Comparison of ENCODE assay signal across 8 mouse cellular contexts in the genomic region with DNA sequence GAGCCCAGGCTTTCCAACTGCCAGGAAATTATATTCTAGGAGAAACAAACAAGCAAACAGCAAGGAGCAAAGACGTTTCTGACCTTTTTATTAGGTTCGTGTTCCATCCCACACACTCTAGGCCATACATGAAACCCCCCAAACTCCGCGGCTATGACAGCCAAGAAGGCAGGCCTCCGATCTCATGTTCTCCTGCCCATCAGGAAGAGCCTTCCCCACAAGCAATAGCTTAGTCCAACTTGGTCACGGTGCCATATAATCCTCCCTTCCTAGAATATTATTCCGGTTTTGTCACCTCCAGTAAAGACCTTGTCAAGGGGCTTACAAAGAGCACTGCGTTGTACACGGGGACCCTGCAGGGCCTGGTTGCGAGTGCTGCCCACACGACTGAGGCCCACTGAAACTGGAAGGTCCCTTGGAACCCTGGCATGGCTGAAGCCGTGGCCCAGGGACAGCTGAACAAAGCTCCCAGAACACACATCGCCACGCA. TPM values are rescaled to one million over a fixed set of nuclear protein-coding genes. Genes with fewer than 3 reads are reported as not detected.
A peak's percentile ranks its signal among the peaks of the same experiment; 100 is the strongest.
DNase-seq lines count a peak whose midpoint lies in the region; ATAC-seq and TF ChIP-seq lines count a peak whose summit lies in the region.

No protein-coding gene starts in this region.

- no peaks in the 10 kb centered on the region for H3K9me3 ChIP-seq in lung, embryonic 14.5 days (ENCODE audit: low read depth, low read length)
- no peaks in the 10 kb centered on the region for H3K9me3 ChIP-seq in forebrain, embryonic 11.5 days (ENCODE audit: control insufficient read depth, low read length)
- no peaks in the 10 kb centered on the region for H3K9me3 ChIP-seq in limb, embryonic 10.5 days (replicated peaks)

- intact Hi-C loops in gastrocnemius, postnatal 36 days (cut with DNase I) = loop anchor here (10.0 kb wide), 1 partner anchor 424 kb away; no protein-coding TSS in a partner anchor

- peaks cover 76% of the 10 kb centered on the region for H3K27me3 ChIP-seq in lung, embryonic 14.5 days (ENCODE audit: insufficient read depth, low read length)
- H3K27me3 ChIP-seq in forebrain, embryonic 11.5 days (ENCODE audit: control insufficient read depth, insufficient read depth, low read length) = peaks cover 85% of the 10 kb centered on the region
- peaks cover 95% of the 10 kb centered on the region for H3K27me3 ChIP-seq in limb, embryonic 10.5 days (ENCODE audit: low read depth, poor library complexity, severe bottlenecking)

- no peaks in the 10 kb centered on the region for H3K4me1 ChIP-seq in lung, embryonic 14.5 days (ENCODE audit: insufficient read depth)
- peaks cover 19% of the 10 kb centered on the region for H3K4me1 ChIP-seq in forebrain, embryonic 11.5 days (replicated peaks; ENCODE audit: control insufficient read depth, insufficient read depth, low read length)
- peaks cover 51% of the 10 kb centered on the region for H3K4me1 ChIP-seq in limb, embryonic 10.5 days
- peaks cover 27% of the 10 kb centered on the region for H3K4me1 ChIP-seq in olfactory bulb, adult 2 months (ENCODE audit: control insufficient read depth, insufficient read depth, low read length)

- no peak for ATAC-seq in lung, embryonic 14.5 days (ENCODE audit: insufficient read depth)
- ATAC-seq in forebrain, embryonic 11.5 days (replicated peaks; ENCODE audit: low FRiP score) = no peak

- H3K9ac ChIP-seq in lung, embryonic 14.5 days = peak overlapping the region; percentile 89
- no peak overlapping the region for H3K9ac ChIP-seq in forebrain, embryonic 11.5 days (ENCODE audit: low read length)

- TF ChIP-seq POLR2A in olfactory bulb, adult 2 months (IDR thresholded peaks at IDR 0.05; ENCODE audit: insufficient read depth, low read depth, low read length) = no peak

- H3K4me3 ChIP-seq in lung, embryonic 14.5 days (ENCODE audit: low read depth, low read length) = peak overlapping the region; percentile 72
- H3K4me3 ChIP-seq in forebrain, embryonic 11.5 days (ENCODE audit: low read depth, low read length) = peak overlapping the region; percentile 19
- H3K4me3 ChIP-seq in limb, embryonic 10.5 days = peak overlapping the region; percentile 41
- H3K4me3 ChIP-seq in olfactory bulb, adult 2 months (ENCODE audit: insufficient read depth, low read depth, low read length) = peak overlapping the region; percentile 28

- 10% methylated on average over 14 of the region's 14 CpGs for WGBS in lung, embryonic 14.5 days
- under 1% methylated on average over 14 of the region's 14 CpGs for WGBS in forebrain, embryonic 11.5 days
- 3% methylated on average over 14 of the region's 14 CpGs for WGBS in limb, embryonic 10.5 days
- WGBS in olfactory bulb, adult 2 months = 18% methylated on average over 14 of the region's 14 CpGs

- peak overlapping the region; percentile 70 for H3K4me2 ChIP-seq in lung, embryonic 14.5 days
- peak overlapping the region; percentile 42; the same call in 1 of the 2 replicates for H3K4me2 ChIP-seq in forebrain, embryonic 11.5 days (ENCODE audit: low read depth, low read length, severe bottlenecking)

- H3K36me3 ChIP-seq in lung, embryonic 14.5 days (ENCODE audit: insufficient read depth) = peaks cover 24% of the 10 kb centered on the region; the same call in 1 of the 2 replicates
- H3K36me3 ChIP-seq in forebrain, embryonic 11.5 days (ENCODE audit: control insufficient read depth, insufficient read depth, low read length) = no peaks in the 10 kb centered on the region
- H3K36me3 ChIP-seq in limb, embryonic 10.5 days = no peaks in the 10 kb centered on the region

- H3K27ac ChIP-seq in lung, embryonic 14.5 days (ENCODE audit: low read depth) = peak overlapping the region; percentile 60; the same call in 1 of the 2 replicates
- H3K27ac ChIP-seq in forebrain, embryonic 11.5 days (ENCODE audit: low read depth, low read length) = no peak overlapping the region
- no peak overlapping the region for H3K27ac ChIP-seq in limb, embryonic 10.5 days
- no peak overlapping the region for H3K27ac ChIP-seq in olfactory bulb, adult 2 months (ENCODE audit: insufficient read depth, low read depth, low read length)

- no peak for TF ChIP-seq CTCF in lung, embryonic 14.5 days (IDR thresholded peaks at IDR 0.05; ENCODE audit: low read depth)
- TF ChIP-seq CTCF in olfactory bulb, adult 2 months (IDR thresholded peaks at IDR 0.05; ENCODE audit: insufficient read depth, low read depth, low read length) = no peak

- peak; percentile 50 for DNase-seq in lung, embryonic 14.5 days
- DNase-seq in lung, postnatal 36 days = no peak
- DNase-seq in forebrain, embryonic 11.5 days (ENCODE audit: low spot score) = no peak
- DNase-seq in limb, embryonic 10.5 days (ENCODE audit: low spot score) = peak; percentile 65
- no peak for DNase-seq in c-Kit-positive CD71-positive TER-119-positive erythroid progenitor cells, embryonic 14.5 days (ENCODE audit: low spot score)
- DNase-seq in gastrocnemius, postnatal 36 days = no peak
- no peak for DNase-seq in spleen, postnatal 4 days (ENCODE audit: low spot score in 2 of 2)

RNA-seq across cellular contexts. Expression of gene Foxf2, which starts 3.1 kb away (rescaled TPM):
- 37.7 and 43.2 TPM in 2 replicates for polyA plus RNA-seq in lung, embryonic 14.5 days (2014; fragmentation: Nextera tagmentation; extraction: Ambion mirVana)
- 5.2 and 6.2 TPM in 2 replicates for polyA plus RNA-seq in forebrain, embryonic 11.5 days (2014; fragmentation: Nextera tagmentation; extraction: Ambion mirVana)
- 0.44 and 0.75 TPM in 2 replicates for polyA plus RNA-seq in limb, embryonic 10.5 days (2016; fragmentation: Nextera tagmentation; extraction: Ambion mirVana)
- not detected in 2 replicates for polyA plus RNA-seq in olfactory bulb, adult 2 months (2012; ENCODE audit: insufficient read depth, insufficient read length, low replicate concordance, missing spikeins)
- not detected for total RNA-seq in gastrocnemius, postnatal 36 days (2021)

Comparison
In these comparisons a context has a peak if more than half of its experiments do, and no peak if none do; other contexts are left out.
1. DNase-seq: peak in lung, embryonic 14.5 days (single experiment) and limb, embryonic 10.5 days (single experiment); none in lung, postnatal 36 days (single experiment), forebrain, embryonic 11.5 days (single experiment), c-Kit-positive CD71-positive TER-119-positive erythroid progenitor cells, embryonic 14.5 days (single experiment), gastrocnemius, postnatal 36 days (0 of 2) and spleen, postnatal 4 days (0 of 2).
2. H3K4me3 ChIP-seq: peak in every context shown above with its lines; median percentile 72 in lung, embryonic 14.5 days; 41 in limb, embryonic 10.5 days; 28 in olfactory bulb, adult 2 months; 19 in forebrain, embryonic 11.5 days.